Mouse (Mus musculus) left cerebral cortex, adult 2 months (tissue): ENCODE results near the gene Gpr26. TPM values are rescaled to one million over a fixed set of nuclear protein-coding genes. Genes with fewer than 3 reads are reported as not detected.
A peak's percentile ranks its signal among the peaks of the same experiment; 100 is the strongest.

Source experiments
- DNase-seq, 2 experiments: peaks; one replicate each; pipeline ENCODE4 v3.0.0; 2021 to 2022; ENCODE audit warnings: low spot score in 2 of 2, mixed read lengths in 1 of 2; ENCODE audit errors: extremely low spot score in 1 of 2
- H3K27ac ChIP-seq: fragments of 200-600 bp; 2 replicates; pipeline ENCODE4 v1.8.1; 2022
- H3K4me3 ChIP-seq: fragments of 200-600 bp; 2 replicates; pipeline ENCODE4 v1.8.1; 2022
- CTCF ChIP-seq: fragments of 200-600 bp; IDR thresholded peaks from 2 replicates; pipeline ENCODE4 v1.8.1; 2022; ENCODE audit warnings: antibody characterized with exemption, mild to moderate bottlenecking, moderate library complexity
- intact Hi-C: fragments of 180-260 bp; cut with DNase I; formaldehyde crosslinking; loops from one replicate; pipeline ENCODE4 v1.15.1; 2025
- long read RNA-seq, 2 experiments: library from polyadenylated mRNA; stranded (forward); transcript quantifications; one replicate each; pipeline ENCODE4 v2.0.0; 2021; ENCODE audit warnings: borderline mapping rate in 2 of 2
- total RNA-seq, 2 experiments: library from RNA; stranded (reverse); gene quantifications; 2 replicates each; pipeline ENCODE4 v1.2.3; 2021

Gpr26 gene
- 100 to 1,000 TPM; 127 to 134 TPM for total RNA-seq
- long read RNA-seq, experiment 1, full-length matches to known transcripts, result 35 of 72 reads
- long read RNA-seq, experiment 1, partial matches to known transcripts, result 1 of 72 reads
- long read RNA-seq, experiment 1, other reads (novel, unspliced or antisense), result 36 of 72 reads
- long read RNA-seq, experiment 2, full-length matches to known transcripts, result 27 of 42 reads
- long read RNA-seq, experiment 2, partial matches to known transcripts, result 0 of 42 reads
- long read RNA-seq, experiment 2, other reads (novel, unspliced or antisense), result 15 of 42 reads

GRCm38 (mm10) chr7:131966023-131966915 is at the start of gene Gpr26:
Gpr26 (plus strand) TSS chr7:131966460.
- peak within 1 kb of the TSS; percentile 98 for H3K27ac ChIP-seq
- peak within 1 kb of the TSS; percentile 72 for H3K4me3 ChIP-seq
- intact Hi-C loops, result loop anchor here (2.0 to 5.0 kb wide), 5 partner anchors 59 to 247 kb away; no protein-coding TSS in a partner anchor
- TF ChIP-seq CTCF, result no peak; the same call in 1 of the 2 replicates
- peak; percentile 60 to 63 for DNase-seq

- no peak overlapping the region for H3K4me3 ChIP-seq
- intact Hi-C loops, result no loop called here
- no peak overlapping the region for H3K27ac ChIP-seq
- no peak for DNase-seq
- no peak for TF ChIP-seq CTCF
These were observed 48.9 kb upstream of the Gpr26 start for GRCm38 (mm10) chr7:131917384-131917783.

GRCm38 (mm10) chr7:131927288-131928050 is 38.8 kb upstream of the Gpr26 start:
- H3K27ac ChIP-seq, result no peak overlapping the region
- intact Hi-C loops, result no loop called here
- TF ChIP-seq CTCF, result no peak
- no peak overlapping the region for H3K4me3 ChIP-seq
- DNase-seq, result no peak

- DNase-seq, result no peak
These were observed 28.6 kb upstream of the Gpr26 start for GRCm38 (mm10) chr7:131937611-131938010.

GRCm38 (mm10) chr7:131951131-131951530 is 15.1 kb upstream of the Gpr26 start:
- peak overlapping the region; percentile 22; the same call in 1 of the 2 replicates for H3K27ac ChIP-seq
- intact Hi-C loops, result loop anchor here (5.0 kb wide), 1 partner anchor 44 kb away; no protein-coding TSS in a partner anchor
- no peak for TF ChIP-seq CTCF
- H3K4me3 ChIP-seq, result no peak overlapping the region
- no peak for DNase-seq

More at GRCm38 (mm10) chr7:131937611-131938010, 28.6 kb upstream of the Gpr26 start:
- TF ChIP-seq CTCF, result no peak
- Histone ChIP-seq H3K4me3 (no peak overlapping the region), H3K27ac (no peak overlapping the region)
- intact Hi-C loops, result no loop called here

- H3K27ac ChIP-seq, result no peak overlapping the region
- TF ChIP-seq CTCF, result no peak
- intact Hi-C loops, result loop anchor here (5.0 kb wide), 1 partner anchor 46 kb away; no protein-coding TSS in a partner anchor
These were observed 12.9 kb upstream of the Gpr26 start for GRCm38 (mm10) chr7:131953402-131953801.

GRCm38 (mm10) chr7:131958705-131959104 is 7.6 kb upstream of the Gpr26 start:
- H3K27ac ChIP-seq, result peak overlapping the region; percentile 32; the same call in 1 of the 2 replicates
- DNase-seq, result no peak
- no peak for TF ChIP-seq CTCF
- no peak overlapping the region for H3K4me3 ChIP-seq
- intact Hi-C loops, result no loop called here

More at GRCm38 (mm10) chr7:131953402-131953801, 12.9 kb upstream of the Gpr26 start:
- DNase-seq, result no peak
- H3K4me3 ChIP-seq, result no peak overlapping the region

- H3K4me3 ChIP-seq, result no peak overlapping the region
- H3K27ac ChIP-seq, result no peak overlapping the region
- intact Hi-C loops, result no loop called here
- TF ChIP-seq CTCF, result no peak
- no peak for DNase-seq
These were observed 5.7 kb upstream of the Gpr26 start for GRCm38 (mm10) chr7:131960551-131960950.

- DNase-seq, result peak; percentile 42 to 52
- intact Hi-C loops, result loop anchor here (2.0 to 5.0 kb wide), 5 partner anchors 60 to 246 kb away; no protein-coding TSS in a partner anchor
- peak overlapping the region; percentile 98 for H3K27ac ChIP-seq
These were observed 745 bp downstream of the Gpr26 start for GRCm38 (mm10) chr7:131966916-131967494.

GRCm38 (mm10) chr7:131970255-131970654 is 4.0 kb downstream of the Gpr26 start:
- intact Hi-C loops, result no loop called here

More at GRCm38 (mm10) chr7:131966916-131967494, 745 bp downstream of the Gpr26 start:
- TF ChIP-seq CTCF, result no peak; the same call in none of the 2 replicates
- H3K4me3 ChIP-seq, result peak overlapping the region; percentile 72

GRCm38 (mm10) chr7:131975867-131976266 is 9.6 kb downstream of the Gpr26 start:
- Histone ChIP-seq H3K27ac (no peak overlapping the region), H3K4me3 (no peak overlapping the region)
- TF ChIP-seq CTCF, result no peak
- intact Hi-C loops, result loop anchor here (2.0 kb wide), 1 partner anchor 237 kb away; no protein-coding TSS in a partner anchor
- no peak for DNase-seq

More at GRCm38 (mm10) chr7:131970255-131970654, 4.0 kb downstream of the Gpr26 start:
- TF ChIP-seq CTCF, result no peak
- peak overlapping the region; percentile 72 for H3K4me3 ChIP-seq
- peak overlapping the region; percentile 67; the same call in 1 of the 2 replicates for H3K27ac ChIP-seq
- no peak for DNase-seq
